Mouse (Mus musculus) intestine, postnatal 0 days (tissue): ENCODE measurements around the gene Diras1. TPM values are rescaled to one million over a fixed set of nuclear protein-coding genes. Genes with fewer than 3 reads are reported as not detected.
A peak's percentile ranks its signal among the peaks of the same experiment; 100 is the strongest.
"Not testable (repeated sequence)": the region's sequence is repeated elsewhere in the genome, so short reads cannot be mapped to it uniquely, and the experiment has no call there.

Source experiments
- ATAC-seq: fragments of 200-750 bp; cut with Nextera tagmentation; 2 replicates; pipeline ENCODE4 v1.8.0; 2017; ENCODE audit warnings: mild to moderate bottlenecking, moderate TSS enrichment, moderate library complexity
- H3K27ac ChIP-seq: fragments of 300-500 bp; sonication (generic); 2 replicates; pipeline ENCODE4 v1.5.1; 2014; ENCODE audit warnings: mild to moderate bottlenecking, low read depth, low read length, moderate library complexity
- H3K27me3 ChIP-seq: fragments of 300-500 bp; sonication (generic); replicated peaks from 2 replicates; pipeline ENCODE4 v1.6.1; 2014; ENCODE audit warnings: low read length, mixed read lengths; ENCODE audit not compliant: control insufficient read depth, insufficient read depth
- H3K36me3 ChIP-seq: fragments of 300-500 bp; sonication (generic); 2 replicates; pipeline ENCODE4 v1.6.1; 2014; ENCODE audit warnings: mild to moderate bottlenecking, moderate library complexity; ENCODE audit not compliant: control insufficient read depth, insufficient read depth
- H3K4me1 ChIP-seq: fragments of 300-500 bp; sonication (generic); replicated peaks from 2 replicates; pipeline ENCODE4 v1.6.1; 2014; ENCODE audit warnings: antibody characterized with exemption, low read length, mixed read lengths; ENCODE audit not compliant: control insufficient read depth, insufficient read depth
- H3K4me2 ChIP-seq: fragments of 300-500 bp; sonication (generic); replicated peaks from 2 replicates; pipeline ENCODE4 v1.6.1; 2014; ENCODE audit warnings: low read depth, mild to moderate bottlenecking, moderate library complexity
- H3K4me3 ChIP-seq: fragments of 300-500 bp; sonication (generic); 2 replicates; pipeline ENCODE4 v1.5.1; 2014; ENCODE audit warnings: low read depth, low read length
- H3K9ac ChIP-seq: fragments of 300-500 bp; sonication (generic); 2 replicates; pipeline ENCODE4 v1.6.1; 2014; ENCODE audit warnings: mild to moderate bottlenecking, low read depth, low read length
- H3K9me3 ChIP-seq: fragments of 300-500 bp; sonication (generic); 2 replicates; pipeline ENCODE4 v1.6.1; 2016; ENCODE audit warnings: mixed run types; ENCODE audit not compliant: control insufficient read depth
- CTCF ChIP-seq: sonication (generic); IDR thresholded peaks from 2 replicates; pipeline ENCODE4 v1.5.1; 2016; ENCODE audit warnings: low read depth, mild to moderate bottlenecking, control low read depth, antibody characterized with exemption, moderate library complexity
- WGBS: fragments of 180-500 bp; shearing (Covaris S2); extraction: QIAGEN DNeasy Blood & Tissue Kit; methylation state at CpG from one replicate; pipeline ENCODE4 v1.1.7; 2014; 5-methylcytosine and 5-hydroxymethylcytosine counted together
- polyA plus RNA-seq: library from polyadenylated mRNA; unstranded; fragments of >200 nt; fragmentation: Nextera tagmentation; extraction: Ambion mirVana; gene quantifications from 2 replicates; pipeline ENCODE4 v1.2.1, GENCODE M21; 2015

Diras1 gene
- polyA plus RNA-seq, 1 experiment from 2014 or later: 0.91 TPM

DNA sequence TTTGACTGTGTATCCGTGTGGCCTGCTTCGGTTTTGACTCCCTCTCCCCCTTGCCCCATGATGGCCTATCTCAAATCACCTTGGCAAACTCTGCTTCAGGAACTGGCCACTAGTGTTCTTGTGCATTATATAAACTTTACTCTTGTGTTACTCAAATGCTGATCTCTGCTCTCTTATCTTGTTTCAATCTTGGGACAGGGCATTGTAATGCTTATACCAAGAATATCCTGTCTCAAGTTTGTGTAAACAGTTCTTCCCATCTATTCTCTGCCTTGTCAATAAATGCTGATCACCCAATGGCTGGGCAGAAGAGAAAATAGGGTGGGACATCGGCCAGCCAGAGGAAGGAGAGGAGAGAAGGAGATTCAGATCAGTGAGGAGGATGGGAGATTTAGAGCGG lies 37.2 kb upstream of the Diras1 start:
- no peaks in the 10 kb centered on the region for H3K27me3 ChIP-seq
- no peaks in the 10 kb centered on the region; the same call in 1 of the 2 replicates for H3K4me1 ChIP-seq
- no peaks in the 10 kb centered on the region for H3K9me3 ChIP-seq
- no peaks in the 10 kb centered on the region for H3K36me3 ChIP-seq
- 47% methylated on average over 4 of the region's 4 CpGs for WGBS
- H3K9ac ChIP-seq: no peak overlapping the region
- H3K27ac ChIP-seq: no peak overlapping the region
- TF ChIP-seq CTCF: no peak
- no peak overlapping the region for H3K4me3 ChIP-seq
- H3K4me2 ChIP-seq: no peak overlapping the region
- ATAC-seq: no peak

DNA sequence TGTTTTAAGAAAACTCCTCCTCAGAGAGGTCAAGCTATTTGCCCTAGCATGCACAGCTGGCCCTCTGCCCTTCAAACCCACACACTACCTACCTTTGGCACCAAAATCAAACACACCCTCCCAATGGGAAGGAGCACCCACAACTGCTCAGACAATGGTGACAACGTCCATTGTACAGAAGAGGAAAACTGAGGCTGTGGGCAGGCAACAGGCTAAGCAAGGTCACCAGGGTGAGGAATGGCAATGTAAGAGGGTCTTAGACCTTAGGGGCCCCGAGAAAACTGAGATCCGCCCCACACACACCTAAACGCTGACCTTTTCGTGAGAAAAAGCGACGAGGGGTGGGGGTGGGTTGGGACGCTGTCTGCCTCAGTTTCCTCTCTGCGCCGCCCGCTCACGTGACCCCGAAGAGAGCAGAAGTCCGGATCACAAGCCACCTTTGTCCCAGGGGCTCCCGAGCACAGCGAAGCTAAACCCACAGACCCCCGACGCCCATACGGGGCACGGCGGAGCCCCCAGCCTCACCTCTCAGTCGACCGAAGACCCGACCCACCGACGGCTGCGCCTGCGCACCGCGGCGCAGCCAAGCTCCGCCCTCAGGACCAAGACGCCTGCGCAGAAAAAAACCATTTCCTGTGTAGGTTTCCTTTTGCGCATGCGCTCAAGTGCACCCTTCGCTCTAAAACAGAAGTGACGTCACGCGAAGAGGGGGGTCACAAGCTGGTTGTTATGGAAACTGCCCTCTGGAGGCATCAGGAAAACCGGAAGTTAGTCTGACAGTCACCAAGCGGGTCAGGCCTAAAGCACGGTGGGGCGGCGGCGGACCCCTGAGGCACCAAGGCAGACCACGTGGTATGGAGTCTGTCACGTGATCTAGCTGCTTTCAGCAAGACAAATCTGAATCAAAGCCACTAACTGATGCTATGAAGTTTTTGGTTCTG lies 34.4 kb upstream of the Diras1 start, which contains the start of gene Sgta:
TSS of gene Sgta (minus strand) at position 579 of the 941 bp plus-strand sequence.
- WGBS: under 1% methylated on average over 48 of the region's 48 CpGs
- no peak within 1 kb of the TSS for H3K27ac ChIP-seq
- no peaks in the 10 kb centered on the region; the same call in 1 of the 2 replicates for H3K4me1 ChIP-seq
- H3K9me3 ChIP-seq: no peaks in the 10 kb centered on the region
- no peaks in the 10 kb centered on the region for H3K27me3 ChIP-seq
- peak within 1 kb of the TSS; percentile 65 for H3K4me2 ChIP-seq
- ATAC-seq: peak; percentile 85
- H3K4me3 ChIP-seq: peak within 1 kb of the TSS; percentile 67
- peak within 1 kb of the TSS; percentile 67 for H3K9ac ChIP-seq
- H3K36me3 ChIP-seq: no peaks in the 10 kb centered on the region; the same call in 1 of the 2 replicates
- 0 out of 2 replicates have a peak, but pooled peaks have one; percentile 7 for TF ChIP-seq CTCF

DNA sequence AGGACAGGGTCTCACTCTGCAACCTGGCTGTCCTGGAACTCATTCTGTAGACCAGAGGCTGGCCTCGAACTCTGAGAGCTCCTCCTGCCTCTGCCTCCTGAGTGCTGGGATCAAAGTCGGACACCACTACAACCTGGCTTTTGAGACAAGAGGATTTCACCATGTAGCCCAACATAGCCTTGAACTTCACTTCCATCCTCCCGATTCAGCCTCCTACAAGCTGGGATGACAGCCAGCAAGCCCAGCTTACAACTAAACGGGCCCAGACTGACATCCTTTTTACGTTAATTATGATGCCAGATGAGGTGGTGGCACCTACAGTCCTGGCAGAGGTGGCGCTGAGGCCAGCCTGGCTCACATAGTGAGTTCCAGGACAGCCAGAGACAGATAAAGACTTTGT lies 33.4 kb upstream of the Diras1 start:
- Histone ChIP-seq H3K4me1 (no peaks in the 10 kb centered on the region; the same call in 1 of the 2 replicates), H3K4me3 (peak overlapping the region; percentile 67), H3K9ac (no peak overlapping the region), H3K27me3 (no peaks in the 10 kb centered on the region), H3K4me2 (peak overlapping the region; percentile 65), H3K36me3 (no peaks in the 10 kb centered on the region; the same call in 1 of the 2 replicates), H3K27ac (no peak overlapping the region), H3K9me3 (no peaks in the 10 kb centered on the region)
- whole genome bisulfite sequencing: 81% methylated on average over 6 of the region's 6 CpGs
- no peak for ATAC-seq
- no peak for TF ChIP-seq CTCF

DNA sequence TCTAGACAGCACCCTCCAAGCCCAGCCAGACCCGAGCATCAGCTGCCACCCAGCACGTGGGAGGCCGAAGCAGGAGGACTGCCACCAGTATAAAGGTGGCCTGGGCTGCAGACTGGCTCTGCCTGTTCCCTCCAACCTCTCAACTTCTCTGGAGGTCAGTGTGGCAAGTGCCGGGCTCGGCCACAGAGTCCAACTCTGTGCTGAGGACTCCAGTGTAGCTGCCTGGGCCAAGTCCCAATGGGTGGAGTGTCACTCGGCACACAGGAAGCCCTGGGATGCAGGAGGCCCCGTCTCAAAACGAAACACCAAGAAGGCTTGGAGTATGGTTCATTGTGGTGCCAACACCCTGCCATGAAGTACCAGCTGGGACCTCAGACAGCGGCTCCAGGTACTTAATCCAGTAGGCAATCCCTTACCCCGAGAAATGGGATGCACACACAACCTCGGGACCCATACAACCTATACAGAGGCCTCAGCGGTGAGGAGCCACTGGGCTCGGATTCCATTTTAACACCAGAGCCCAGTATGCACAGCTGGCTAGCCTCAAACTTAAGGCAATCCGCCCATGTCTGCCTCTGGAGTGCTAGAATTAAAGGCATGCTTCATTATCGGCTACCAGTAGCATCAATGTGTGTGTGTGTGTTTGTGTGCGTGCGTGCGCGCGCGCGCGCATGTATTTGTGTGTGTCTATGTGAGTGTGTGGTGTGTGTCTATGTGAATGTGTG lies 32.1 kb upstream of the Diras1 start:
- 90% methylated on average over 23 of the region's 23 CpGs for WGBS
- no peak overlapping the region for H3K9ac ChIP-seq
- no peaks in the 10 kb centered on the region; the same call in 1 of the 2 replicates for H3K4me1 ChIP-seq
- H3K4me2 ChIP-seq: no peak overlapping the region
- H3K27me3 ChIP-seq: no peaks in the 10 kb centered on the region
- peak overlapping the region; percentile 28; the same call in 1 of the 2 replicates for H3K27ac ChIP-seq
- TF ChIP-seq CTCF: no peak
- H3K4me3 ChIP-seq: no peak overlapping the region
- no peak for ATAC-seq
- no peaks in the 10 kb centered on the region for H3K9me3 ChIP-seq
- H3K36me3 ChIP-seq: no peaks in the 10 kb centered on the region; the same call in 1 of the 2 replicates

DNA sequence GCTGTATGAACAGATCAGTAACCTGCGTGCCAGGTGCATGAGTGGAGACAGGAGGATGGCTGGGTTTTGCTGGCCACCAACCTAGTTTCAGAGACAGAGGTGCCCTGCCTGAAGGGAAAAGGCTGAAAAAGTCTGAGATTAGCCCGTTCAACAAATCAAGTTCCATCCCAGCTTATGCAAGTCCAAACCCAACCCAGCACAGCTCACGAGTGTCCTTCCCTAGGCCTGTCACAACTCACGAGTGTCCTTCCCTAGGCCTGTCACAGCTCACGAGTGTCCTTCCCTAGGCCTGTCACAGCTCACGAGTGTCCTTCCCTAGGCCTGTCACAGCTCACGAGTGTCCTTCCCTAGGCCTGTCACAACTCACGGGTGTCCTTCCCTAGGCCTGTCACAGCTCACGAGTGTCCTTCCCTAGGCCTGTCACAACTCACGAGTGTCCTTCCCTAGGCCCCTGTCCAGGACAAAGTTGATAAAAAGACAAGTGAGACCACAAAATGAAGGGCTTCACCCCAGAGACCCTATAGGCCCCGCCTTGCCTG lies 30.4 kb upstream of the Diras1 start:
- H3K9ac ChIP-seq: 0 out of 2 replicates have a peak overlapping the region, but pooled peaks have one; percentile 7

DNA sequence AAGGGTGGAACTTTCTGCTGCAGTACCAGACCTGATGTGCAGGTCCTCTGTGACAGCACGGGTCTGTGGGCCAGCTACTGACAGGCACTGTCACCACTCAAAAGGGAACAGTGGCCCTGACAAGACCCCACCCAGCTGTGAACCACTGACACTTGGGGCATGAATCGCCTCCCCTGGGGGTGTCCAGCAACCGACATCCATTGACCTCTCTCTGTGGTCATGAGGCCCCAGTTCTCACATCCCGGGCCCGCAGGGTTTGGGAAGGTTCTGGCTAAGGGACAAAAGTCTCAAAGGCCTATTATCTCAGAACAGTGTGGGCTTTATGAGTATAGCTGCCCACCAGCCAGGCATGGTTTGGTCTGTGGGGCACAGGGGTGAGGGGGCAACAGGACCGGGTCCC lies 29.7 kb upstream of the Diras1 start:
- Histone ChIP-seq H3K4me3 (no peak overlapping the region), H3K4me1 (no peaks in the 10 kb centered on the region; the same call in 1 of the 2 replicates), H3K27me3 (no peaks in the 10 kb centered on the region), H3K4me2 (no peak overlapping the region), H3K9ac (peak overlapping the region; percentile 7; the same call in 1 of the 2 replicates), H3K27ac (no peak overlapping the region), H3K36me3 (peaks cover 23% of the 10 kb centered on the region), H3K9me3 (no peaks in the 10 kb centered on the region)
- ATAC-seq: no peak
- WGBS: 78% methylated on average over 6 of the region's 6 CpGs
- no peak for TF ChIP-seq CTCF

More for the DNA sequence above, 30.4 kb upstream of the Diras1 start:
- not testable (repeated sequence) for H3K27me3 ChIP-seq, H3K4me2 ChIP-seq, H3K4me3 ChIP-seq, ATAC-seq, H3K4me1 ChIP-seq, H3K27ac ChIP-seq, H3K9me3 ChIP-seq
- peaks cover 16% of the 10 kb centered on the region for H3K36me3 ChIP-seq
- 77% methylated on average over 7 of the region's 11 CpGs for WGBS
